Mouse (Mus musculus) B cell, adult 2 months (primary cell): ENCODE results near the gene Zc3hc1.

Source experiments
- DNase-seq, 2 experiments: peaks; one replicate each; pipeline ENCODE4 v3.0.0; 2022

Zc3hc1 gene

DNA sequence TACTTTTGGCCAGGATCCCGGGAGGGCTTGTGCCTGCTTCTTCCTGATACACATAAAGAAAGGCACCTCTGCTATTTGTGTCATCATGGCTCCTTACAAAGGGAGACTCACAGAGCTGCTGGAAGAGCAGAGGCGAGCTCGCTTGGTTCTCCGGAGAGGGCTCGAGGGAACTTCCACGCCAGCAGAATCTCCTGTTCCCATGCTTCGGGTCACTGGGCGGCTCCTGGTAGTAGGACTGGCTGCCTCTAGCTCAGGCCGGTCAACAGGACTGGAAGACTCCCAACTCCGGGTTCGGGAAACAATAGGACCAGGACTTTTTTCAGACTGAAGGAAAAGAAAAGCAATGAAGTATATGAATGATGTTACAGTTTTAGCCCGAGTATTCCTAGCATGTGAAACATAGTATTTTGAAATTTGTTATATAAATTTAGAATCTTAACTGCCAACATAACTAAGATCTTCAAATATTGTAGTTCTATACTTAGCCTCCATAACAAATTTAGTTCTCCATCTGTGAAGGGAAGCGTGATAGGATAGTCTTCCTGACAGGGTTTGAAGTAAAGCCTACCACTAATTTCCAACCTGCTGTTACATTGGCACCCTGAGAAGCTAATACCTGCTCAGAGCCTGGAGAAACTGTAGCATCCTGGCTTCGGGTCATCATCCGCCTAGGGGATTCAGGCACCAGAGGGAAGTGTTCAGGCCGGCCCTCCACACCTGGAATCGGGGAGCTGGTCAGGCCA lies 18.0 kb downstream of the Zc3hc1 start:
- DNase-seq, result no peak

DNA sequence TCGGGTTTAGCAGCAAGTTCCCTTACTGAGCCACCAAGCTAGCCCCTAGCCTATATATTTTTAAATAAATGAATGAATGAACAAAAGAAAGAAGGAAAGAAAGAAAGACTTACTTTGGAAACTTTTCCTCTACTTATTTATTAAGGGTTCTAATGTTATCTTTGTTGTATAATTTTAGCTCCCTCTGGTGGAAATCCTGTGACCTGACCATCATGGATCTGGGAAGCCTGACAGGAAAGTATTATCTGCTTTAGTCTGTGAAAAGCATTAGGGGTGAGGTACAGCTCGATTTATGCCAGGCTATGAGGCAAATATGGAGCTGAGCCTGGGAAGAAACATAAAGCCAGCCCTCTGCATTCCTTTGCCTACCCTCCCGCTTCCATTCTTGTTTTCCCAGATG lies 21.5 kb downstream of the Zc3hc1 start:
- DNase-seq, result no peak

DNA sequence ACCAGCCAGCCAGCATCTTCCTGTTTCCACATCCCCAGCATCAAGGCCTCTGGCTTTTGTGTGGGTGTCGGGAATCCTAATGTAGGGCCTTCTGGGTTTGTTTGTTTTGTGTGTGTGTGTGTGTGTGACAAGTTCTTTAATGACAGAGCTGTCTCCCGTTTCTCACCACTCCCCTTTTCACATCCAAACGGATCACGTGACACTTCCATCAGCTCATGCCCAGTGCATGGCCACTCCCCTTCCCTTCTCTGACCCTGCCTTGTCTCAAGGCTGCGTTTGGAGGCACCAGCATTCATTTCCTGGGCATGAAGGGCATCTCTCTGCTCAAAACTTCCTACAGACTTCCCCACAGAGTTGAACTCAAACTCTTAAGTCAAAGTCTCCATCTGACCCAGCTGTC lies 27.0 kb downstream of the Zc3hc1 start:
- DNase-seq, result no peak

DNA sequence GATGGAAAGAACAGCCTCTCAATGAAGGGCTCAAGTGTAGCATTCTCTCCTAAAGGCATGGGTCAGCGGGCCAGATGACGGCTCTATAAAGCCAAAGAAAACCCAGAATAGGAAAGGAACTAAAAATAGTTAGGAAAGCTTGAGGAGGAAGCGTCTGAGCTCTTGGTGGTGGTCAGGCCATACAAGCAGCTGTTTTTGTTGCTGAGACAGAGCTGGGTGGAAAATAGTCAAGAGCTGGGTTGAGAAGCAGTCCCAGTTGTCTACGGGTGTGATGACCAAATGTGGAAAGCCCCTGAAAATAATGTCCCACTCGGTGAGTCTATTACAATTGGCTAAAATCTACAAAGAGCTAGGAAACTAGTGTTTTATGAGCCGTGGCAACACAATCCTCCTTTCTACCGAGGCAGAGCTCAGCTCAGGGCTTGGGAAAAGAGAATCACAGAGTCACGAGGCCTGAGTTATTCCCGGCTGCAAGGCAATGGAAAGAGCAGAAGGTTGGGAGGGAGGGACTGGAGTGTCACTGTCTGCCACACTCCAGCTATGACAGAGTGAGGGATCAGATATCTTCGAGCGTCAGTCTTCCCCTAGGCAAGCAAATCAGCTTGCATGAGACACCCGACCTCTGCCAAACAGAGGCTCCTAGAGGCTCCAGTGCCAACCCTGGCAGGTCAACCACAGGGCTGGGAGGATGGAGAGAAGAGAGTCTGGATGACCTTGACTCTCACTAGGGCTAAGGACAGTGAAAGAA lies 30.9 kb downstream of the Zc3hc1 start:
- DNase-seq, result no peak

DNA sequence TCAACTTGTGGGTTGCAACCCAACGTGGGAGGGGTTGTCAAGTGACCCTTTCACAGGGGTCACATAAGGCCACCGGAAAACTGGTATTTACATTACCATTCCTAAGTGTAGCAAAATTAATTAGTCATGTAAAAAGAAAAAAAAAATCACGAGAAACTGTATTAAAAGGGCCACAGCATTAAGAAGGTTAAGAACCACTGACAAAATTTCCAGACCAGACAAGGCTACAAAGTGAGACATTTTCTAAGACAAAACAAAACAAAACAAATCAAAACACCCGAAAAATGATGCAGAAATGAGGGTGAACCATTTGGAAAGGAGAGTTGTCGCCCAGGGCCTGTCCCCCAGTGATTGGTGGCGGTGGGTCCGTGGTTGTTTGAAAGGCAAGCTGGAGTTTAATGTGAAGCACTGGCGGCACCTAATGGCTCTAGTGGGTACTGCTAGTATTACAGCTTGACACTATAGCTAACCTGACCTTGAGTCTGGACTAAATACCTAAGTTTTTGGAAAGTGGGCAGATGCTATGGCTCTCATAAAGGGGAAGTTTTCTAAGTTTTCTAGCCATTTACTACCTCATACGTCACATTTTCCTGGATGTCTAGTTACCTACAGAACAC lies 33.2 kb downstream of the Zc3hc1 start:
- peak; percentile 87 to 90 for DNase-seq

DNA sequence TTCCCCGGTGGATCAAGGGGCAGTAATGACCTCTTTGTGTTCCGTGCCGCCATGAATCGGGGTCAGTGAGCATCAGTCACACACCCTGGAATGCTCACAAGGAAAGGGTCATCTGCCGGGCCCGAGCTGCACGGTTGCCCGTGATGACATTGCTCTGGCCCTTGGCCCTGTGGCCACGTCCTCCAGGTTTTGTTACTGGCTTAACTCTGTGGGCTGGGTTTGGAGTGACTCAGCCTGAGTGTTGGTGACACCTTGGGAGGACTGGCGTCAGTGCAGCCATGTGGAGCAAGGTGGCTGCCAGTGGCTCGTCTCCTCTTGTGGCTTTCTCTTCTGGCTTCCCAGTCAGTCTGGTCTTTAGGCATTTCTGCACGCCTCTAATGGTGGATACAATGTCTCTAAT lies 34.1 kb downstream of the Zc3hc1 start:
- no peak for DNase-seq

DNA sequence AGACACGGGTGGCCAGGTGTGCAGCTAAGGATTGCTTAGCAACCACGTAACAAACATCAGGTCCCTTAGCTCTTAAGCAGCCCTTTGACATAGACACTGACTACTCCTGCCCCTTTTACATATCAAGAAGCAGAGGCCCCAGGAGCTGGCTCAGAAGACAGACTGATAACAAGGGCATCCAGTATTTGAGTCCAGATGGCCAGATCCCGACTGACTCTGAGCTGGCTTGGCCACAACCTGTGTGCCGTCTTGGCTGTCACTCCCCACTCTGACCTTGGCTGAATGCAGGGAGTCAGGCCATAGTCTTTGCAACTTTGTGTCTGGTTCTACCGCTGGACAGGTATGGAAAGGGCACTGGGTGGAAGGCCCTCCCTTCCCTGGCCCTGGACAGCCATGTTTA lies 34.7 kb downstream of the Zc3hc1 start:
- DNase-seq, result peak in 1 of 2 experiments; percentile 34

DNA sequence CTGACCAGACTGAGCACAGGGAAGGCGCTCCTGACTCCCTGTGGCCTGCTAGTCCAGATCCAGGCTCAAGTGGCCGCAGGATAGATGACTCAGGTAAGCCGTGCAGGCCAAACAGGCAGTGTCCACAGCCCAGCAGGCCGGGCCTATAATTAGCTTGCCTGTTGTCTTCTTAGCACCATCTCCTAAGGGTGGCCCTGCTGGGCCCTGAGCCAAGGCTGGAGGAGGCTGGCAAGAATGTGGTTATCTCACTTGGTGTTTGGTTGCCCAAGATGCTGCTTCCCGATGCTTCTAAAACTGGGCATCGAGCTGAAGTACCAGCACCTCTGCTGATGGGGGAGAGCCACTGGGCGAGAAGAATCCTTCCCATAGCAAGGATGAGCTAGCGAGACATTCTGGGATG lies 35.1 kb downstream of the Zc3hc1 start:
- DNase-seq, result peak; percentile 28 to 35

DNA sequence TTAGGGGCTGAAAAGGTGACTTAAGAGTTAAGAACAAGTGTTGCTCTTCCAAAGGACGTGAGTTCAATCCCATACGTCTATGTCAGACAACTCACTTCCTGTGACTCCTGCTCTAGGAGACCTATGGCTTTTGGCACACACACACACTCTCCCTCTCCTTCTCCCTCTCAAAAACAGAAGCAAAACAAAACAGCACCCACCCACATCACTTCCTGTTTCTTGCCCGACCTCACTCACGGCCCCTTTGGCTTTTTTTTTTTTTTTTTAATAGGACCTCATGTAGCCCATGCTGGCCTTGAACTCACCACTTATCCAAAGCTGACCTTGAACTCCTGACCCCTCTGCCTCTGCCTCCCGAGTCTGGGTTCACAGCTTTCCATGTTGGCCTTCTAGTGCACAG lies 36.1 kb downstream of the Zc3hc1 start:
- DNase-seq, result peak; percentile 50 to 57

DNA sequence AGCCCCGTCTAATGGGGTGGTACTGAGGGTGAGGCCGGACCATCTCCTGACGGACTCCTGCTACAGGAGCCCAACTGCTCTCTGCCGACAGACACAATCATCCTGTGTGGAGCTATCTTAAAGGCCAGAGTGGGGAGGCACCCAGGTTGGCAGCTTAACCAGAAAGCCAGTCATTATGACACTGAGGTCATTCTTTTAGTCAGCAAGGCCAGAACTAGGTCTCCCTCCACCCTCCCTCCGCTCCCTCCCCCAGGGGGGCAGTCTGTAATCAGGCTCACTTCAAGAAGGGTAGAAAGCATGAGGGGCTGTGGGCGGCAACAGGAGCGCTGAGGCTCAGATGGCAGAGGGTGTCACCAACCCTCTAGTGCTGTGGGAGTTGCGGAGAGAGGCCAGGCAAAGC lies 37.2 kb downstream of the Zc3hc1 start:
- peak in 1 of 2 experiments; percentile 4 for DNase-seq

DNA sequence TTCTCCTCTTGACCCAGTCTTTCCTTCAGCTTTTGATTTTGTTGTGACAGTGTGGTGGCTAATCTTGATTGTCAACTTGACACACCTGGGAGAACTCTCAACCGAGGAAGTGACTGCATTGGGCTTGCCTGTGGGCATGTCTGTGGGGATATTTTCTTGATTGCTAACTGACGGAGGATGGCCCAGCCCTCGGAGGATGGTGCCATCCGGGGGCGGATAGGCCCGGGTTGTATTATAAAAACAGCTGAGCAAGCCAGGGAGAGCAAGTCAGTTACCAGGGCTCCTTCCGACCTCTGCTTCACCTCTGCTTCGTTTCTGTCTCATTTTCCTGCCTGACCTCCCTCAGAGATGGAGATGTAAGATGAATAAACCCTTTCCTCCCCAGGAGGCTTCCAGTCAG lies 38.1 kb downstream of the Zc3hc1 start:
- DNase-seq, result no peak

DNA sequence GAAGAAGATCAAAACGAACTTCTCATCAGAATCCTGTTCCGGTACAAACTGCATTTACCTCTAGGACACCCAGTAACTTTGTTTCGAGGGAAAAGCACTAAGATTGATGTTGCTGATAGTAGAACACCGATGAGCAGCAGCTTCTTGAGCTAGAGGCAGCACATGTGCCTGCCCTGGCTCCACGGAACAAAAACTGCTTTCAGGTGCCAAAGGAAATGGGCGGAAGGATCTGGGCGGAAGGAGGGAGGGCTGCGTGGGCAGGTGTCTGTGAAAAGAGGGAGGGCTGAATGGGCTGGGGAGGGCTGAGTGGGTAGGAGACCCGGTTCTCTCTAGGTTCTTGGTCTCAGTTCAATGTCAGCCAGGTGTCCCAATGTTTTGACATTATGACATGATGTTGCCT lies 39.5 kb downstream of the Zc3hc1 start:
- peak in 1 of 2 experiments; percentile 22 for DNase-seq

DNA sequence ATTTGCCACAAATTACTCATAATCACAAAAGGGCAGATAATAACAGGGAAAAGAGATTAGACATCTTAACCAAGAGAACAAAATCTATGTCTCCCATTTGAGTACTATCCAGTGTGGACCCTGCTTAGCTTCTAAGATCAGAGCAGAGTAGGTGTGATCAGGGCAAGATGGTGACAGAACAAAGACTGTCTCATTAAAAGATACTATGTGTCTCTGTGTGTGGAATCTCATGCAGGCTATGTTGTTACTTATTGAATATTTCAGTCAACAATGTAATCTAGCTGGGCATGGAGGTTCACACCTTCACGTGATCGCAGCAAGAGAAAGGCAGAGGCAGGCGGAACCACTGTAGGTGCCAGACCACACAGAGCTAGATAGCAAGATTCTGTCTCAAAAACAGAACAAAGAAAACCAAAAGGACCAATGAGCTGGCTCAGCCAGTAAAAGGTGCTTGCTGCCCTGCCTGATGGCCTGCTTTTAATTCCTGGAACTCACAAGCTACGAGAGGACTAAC lies 43.5 kb downstream of the Zc3hc1 start:
- no peak for DNase-seq

DNA sequence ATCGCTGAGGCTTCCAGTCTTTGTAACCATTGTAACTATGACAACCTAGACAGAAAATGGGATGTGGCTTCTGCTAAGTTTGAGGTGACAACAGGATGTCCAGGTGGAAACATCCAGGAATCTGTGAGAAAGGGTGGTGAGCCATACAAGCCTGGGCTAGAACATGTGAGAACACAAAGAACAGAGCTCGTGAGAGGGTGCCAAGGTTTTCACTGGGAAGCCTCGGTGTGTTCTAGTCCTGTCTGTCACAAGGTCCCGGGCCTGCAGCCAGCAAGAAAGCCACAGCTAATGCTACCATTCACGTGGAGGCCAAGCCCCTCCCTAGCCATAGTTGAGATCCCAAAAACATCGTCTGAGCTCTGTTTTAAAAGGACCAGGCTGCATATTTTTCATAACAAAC lies 44.1 kb downstream of the Zc3hc1 start:
- DNase-seq, result no peak

DNA sequence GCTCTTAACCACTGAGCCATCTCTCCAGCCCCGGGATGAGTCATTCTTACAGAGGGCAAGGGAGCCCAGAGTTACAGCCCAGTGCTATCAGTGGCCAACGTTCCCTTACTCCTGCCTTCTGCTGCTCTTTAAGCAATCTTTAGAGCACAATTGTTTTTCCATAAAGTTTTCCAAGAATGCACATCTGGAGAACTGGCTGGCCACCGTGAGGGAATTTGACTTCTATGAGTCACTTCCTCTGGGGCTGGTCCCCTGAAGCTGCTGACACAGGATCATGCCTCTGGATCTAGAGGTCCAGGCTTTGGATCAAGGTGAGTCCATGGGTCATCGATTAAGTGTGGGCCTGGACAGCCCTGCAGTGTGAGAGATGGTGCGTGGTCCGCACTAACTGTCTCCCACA lies 46.8 kb downstream of the Zc3hc1 start:
- DNase-seq, result no peak

DNA sequence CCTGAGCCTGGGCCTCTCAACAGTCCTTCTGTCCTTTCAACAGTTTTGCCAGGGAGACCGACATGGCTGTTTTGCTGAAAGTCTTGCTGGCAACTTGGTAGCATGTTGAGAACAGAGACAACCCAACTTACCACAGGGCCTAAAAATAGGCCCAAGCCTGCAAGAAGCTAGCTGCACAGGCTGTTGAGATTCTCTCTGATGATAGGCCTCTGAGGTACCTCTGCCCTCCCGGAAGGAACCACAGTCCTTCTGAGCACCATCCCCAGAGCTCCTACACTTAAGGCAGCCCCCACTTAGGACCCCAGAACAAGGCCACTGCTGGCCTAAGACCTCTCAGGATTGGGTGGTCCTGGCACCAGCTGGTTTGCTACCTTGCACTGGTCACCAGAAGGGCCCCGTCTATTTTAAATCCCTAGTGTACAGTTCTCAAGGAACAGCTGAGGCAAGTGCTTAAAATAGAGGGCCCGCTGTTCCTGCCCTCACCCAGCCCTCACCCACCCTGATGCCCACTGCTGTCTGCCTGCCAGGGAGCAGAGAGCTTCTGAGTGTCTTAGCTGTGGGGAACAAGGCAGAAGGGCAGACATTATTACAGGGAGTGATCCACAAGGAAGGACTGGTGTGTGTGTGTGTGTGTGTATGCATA lies 50.5 kb downstream of the Zc3hc1 start:
- no peak for DNase-seq

DNA sequence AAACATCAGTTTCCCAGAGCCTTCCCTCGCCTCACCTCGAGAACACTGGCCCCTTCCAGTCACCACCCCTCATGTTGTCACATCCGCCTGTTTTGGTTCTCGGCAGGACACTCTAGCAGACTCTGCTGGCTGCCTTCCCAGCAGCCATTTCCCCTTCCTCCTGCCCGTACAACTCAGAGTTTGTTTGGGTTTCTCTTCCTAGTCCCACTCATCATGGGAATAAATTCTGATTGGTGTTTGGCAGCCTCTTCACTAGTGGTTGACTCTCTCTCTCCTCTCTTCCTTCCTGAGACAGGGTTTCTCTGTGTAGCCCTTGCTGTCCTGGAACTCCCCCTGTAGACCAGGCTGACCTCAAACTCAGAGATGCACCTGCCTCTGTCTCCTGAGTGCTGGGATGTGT lies 53.9 kb downstream of the Zc3hc1 start:
- DNase-seq, result peak; percentile 63 to 65

DNA sequence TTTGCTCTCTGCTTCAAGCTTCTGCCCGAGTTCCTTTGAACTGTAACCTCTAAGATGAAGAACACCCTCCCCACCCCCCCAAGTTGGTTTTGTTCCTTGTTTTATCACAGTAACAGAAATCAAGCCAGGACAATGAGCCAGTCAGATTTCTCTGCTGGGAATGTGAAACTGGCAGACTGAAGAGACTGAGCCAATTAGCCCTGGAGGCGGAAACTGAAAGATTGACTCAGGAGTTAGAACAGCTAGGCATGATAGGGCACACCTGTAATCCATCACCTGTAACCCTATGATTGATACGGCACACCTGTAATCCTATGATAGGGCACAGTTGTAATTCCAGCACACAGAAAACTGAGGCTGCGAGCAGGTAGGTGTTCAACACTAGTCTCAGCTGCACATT lies 58.6 kb downstream of the Zc3hc1 start:
- DNase-seq, result no peak

DNA sequence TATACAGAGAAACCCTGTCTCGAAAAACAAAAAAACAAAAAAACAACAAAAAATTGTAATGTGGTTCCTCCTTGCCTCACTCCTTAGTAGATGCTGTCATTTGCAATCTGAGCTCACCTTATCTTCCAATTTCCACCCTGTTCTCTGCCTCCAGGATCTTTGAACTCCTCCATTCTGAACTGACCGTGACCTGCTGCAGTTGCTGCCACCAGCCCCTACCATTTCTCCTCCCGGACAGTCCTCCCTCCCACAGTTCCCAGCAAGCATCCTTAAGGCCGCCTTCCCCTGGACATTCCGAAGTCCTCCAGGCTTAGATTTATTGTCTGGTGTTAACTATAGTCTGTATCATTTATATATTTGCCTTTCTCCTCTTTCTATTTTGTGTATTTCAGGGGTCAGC lies 60.1 kb downstream of the Zc3hc1 start:
- DNase-seq, result no peak

DNA sequence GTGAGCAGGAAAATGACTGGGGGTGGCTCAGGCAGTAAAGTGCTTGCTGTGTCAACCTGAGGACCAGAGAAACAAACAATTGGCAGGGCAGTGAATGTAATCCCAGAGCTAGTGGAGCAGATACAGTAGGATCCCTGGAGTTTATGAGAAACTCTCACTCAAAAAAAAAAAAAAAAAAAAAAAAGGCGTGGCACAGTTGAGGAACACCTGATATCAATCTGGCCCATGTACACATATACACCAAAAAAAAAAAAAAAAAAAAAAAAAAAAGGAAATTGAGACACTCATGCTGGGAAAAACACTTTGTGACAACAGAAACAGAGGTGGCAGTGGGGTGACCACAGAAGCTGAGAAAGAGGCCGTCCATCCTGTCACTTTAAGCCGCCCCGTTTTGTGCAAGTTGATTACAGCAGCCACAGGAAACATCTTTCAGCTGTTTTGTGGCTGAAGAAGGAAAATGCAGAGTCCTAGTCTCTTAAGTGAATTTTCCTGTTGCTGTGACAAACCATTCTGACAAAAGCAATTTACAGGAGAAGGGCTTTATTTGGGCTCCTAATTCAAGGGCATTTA lies 64.8 kb downstream of the Zc3hc1 start:
- no peak for DNase-seq

DNA sequence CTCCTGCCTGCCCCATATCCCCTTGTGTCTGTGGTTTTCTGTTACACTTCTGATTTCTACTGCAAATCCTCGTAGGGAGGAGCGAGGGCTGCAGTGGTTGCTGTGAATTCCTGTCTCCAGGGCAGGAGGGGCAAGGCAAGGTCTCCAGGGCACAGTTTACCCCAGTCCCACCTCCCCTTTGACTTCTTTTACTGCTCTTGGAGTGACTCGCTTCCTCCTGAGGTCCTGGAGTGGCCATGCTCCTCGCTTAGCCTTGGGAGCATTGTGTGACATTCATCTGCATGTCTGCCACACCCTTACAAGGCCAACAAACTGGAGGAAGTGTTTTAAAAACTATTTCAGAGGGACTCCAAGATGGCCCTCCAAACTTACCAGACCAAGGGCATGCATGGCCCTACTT lies 69.8 kb downstream of the Zc3hc1 start:
- no peak for DNase-seq

DNA sequence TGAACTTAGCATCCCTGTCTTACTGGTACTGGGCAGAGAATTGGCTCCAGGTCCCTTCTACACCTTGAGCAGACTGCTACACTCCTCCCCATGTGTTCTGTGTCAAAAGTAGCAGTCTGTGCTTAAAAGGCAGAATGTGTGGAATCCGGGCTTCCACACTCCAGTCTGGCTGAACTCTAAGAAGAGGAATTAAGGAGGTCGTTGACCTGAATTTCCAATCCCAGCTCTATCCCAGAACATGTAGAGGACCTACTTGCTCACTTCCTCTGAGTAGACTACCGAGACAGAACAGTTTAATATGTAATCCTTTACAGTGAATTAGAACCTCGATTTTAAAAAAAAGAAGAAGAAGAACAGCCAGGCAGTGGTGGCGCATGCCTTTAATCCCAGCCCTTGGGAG lies 71.6 kb downstream of the Zc3hc1 start:
- no peak for DNase-seq
